Mouse (Mus musculus) spleen, adult 2 months (tissue): ENCODE data around the gene Cd276. TPM values are rescaled to one million over a fixed set of nuclear protein-coding genes. Genes with fewer than 3 reads are reported as not detected.

Source experiments
- DNase-seq, 2 experiments: peaks; one replicate each; pipeline versions ENCODE4 v3.0.0 to v3.0.0-alpha.2; 2012 to 2021; ENCODE audit warnings: low spot score in 2 of 2, low read depth in 1 of 2
- H3K27ac ChIP-seq: fragments of 200-500 bp; 2 replicates; pipeline ENCODE4 v1.5.1; 2012; ENCODE audit warnings: low read length, inconsistent platforms; ENCODE audit not compliant: insufficient read depth
- H3K27me3 ChIP-seq: fragments of 200-500 bp; 2 replicates; pipeline ENCODE4 v1.6.1; 2012; ENCODE audit warnings: mild to moderate bottlenecking, moderate library complexity, low read length, inconsistent platforms; ENCODE audit not compliant: control insufficient read depth, insufficient read depth
- H3K36me3 ChIP-seq: fragments of 200-500 bp; 2 replicates; pipeline ENCODE4 v1.6.1; 2012; ENCODE audit warnings: mild to moderate bottlenecking, low read length, inconsistent platforms; ENCODE audit not compliant: control insufficient read depth, insufficient read depth
- H3K4me1 ChIP-seq: fragments of 200-500 bp; 2 replicates; pipeline ENCODE4 v1.6.1; 2011; ENCODE audit warnings: inconsistent platforms; ENCODE audit not compliant: control insufficient read depth, insufficient read depth, insufficient read length
- H3K4me3 ChIP-seq: fragments of 200-500 bp; 2 replicates; pipeline ENCODE4 v1.5.1; 2011; ENCODE audit warnings: mild to moderate bottlenecking, inconsistent platforms; ENCODE audit not compliant: insufficient read depth, insufficient read length; ENCODE audit errors: extremely low read depth
- CTCF ChIP-seq: fragments of 200-500 bp; IDR thresholded peaks from 2 replicates; pipeline ENCODE4 v1.5.1; 2011; ENCODE audit warnings: mild to moderate bottlenecking, inconsistent platforms; ENCODE audit not compliant: insufficient read depth, insufficient read length, insufficient replicate concordance; ENCODE audit errors: extremely low read depth
- POLR2A ChIP-seq: fragments of 200-500 bp; IDR thresholded peaks from 2 replicates; pipeline ENCODE4 v1.6.1; 2011; ENCODE audit warnings: low read depth, low read length, inconsistent platforms
- WGBS: fragments of 180-500 bp; shearing (Covaris S2); methylation state at CpG from one replicate; pipeline ENCODE4 v1.1.7; 2018; 5-methylcytosine and 5-hydroxymethylcytosine counted together
- polyA plus RNA-seq: library from polyadenylated mRNA; depleted of rRNA; stranded (reverse); fragments of >200 nt; gene quantifications from 2 replicates; pipeline ENCODE4 v1.2.3, GENCODE M21; 2012

Cd276 gene
- polyA plus RNA-seq, 1 experiment = 2.4 TPM

DNA sequence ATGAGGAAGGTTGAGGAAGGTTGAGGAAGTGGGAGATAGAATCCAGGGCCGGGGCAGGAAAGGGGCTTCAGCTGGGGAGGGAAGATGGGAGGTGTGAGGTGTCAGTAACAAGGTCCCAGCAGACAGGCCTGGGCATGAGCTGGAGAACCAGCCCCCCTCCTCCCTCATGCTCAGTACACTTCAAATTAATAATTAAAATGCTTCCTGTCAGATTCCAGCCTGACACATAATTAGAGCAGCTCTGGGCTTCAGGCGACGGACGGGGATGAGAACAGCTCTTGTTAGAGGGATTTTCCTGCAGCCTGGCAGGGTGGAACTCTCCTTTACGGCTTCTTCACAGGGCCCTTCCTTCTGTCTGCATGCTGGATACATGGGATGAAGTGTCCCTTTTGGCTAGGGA is 41.5 kb downstream of the Cd276 start:
- Histone ChIP-seq H3K4me1 (peaks cover 28% of the 10 kb centered on the region), H3K27ac (no peak overlapping the region), H3K36me3 (no peaks in the 10 kb centered on the region), H3K27me3 (no peaks in the 10 kb centered on the region), H3K4me3 (no peak overlapping the region)
- 75% methylated on average over 5 of the region's 5 CpGs for WGBS
- no peak for DNase-seq
- TF ChIP-seq CTCF (no peak), POLR2A (no peak)

DNA sequence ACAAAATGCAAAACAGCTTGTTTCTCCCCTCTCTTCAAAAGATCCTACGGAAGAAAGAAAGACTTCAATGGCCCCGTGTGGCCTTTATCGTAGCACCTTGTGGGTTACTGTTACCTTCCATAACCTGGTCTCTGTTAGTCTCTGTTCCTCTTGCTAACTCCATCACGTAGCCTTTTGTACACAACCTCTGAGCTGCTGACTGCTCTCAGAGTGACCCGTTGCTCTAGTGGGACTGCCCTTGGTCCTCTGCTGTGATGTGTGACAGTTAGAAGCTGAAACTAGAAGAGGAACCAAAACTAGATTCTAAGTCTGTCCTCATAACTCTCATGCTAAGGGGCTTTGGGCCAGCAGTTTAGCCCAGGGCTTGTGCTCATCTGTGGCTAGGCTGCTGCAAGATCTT is 44.8 kb downstream of the Cd276 start:
- Histone ChIP-seq H3K27me3 (no peaks in the 10 kb centered on the region), H3K27ac (peak overlapping the region; percentile 90), H3K4me1 (peaks cover 35% of the 10 kb centered on the region), H3K36me3 (no peaks in the 10 kb centered on the region), H3K4me3 (no peak overlapping the region)
- 48% methylated on average over 5 of the region's 5 CpGs for WGBS
- no peak for TF ChIP-seq CTCF
- peak; percentile 39 to 56 for DNase-seq

- TF ChIP-seq POLR2A (no peak), CTCF (no peak)
- H3K27me3 ChIP-seq = no peaks in the 10 kb centered on the region
- peak; percentile 16 to 17 for DNase-seq
- H3K27ac ChIP-seq = peak overlapping the region; percentile 78
- H3K4me3 ChIP-seq = no peak overlapping the region
- H3K4me1 ChIP-seq = peaks cover 35% of the 10 kb centered on the region
- no peaks in the 10 kb centered on the region for H3K36me3 ChIP-seq
- 43% methylated on average over 8 of the region's 8 CpGs for WGBS
Measured at GRCm38 (mm10) chr9:58507216-58508005, 47.8 kb downstream of the Cd276 start.

GRCm38 (mm10) chr9:58500946-58501345 is 54.3 kb downstream of the Cd276 start:
- no peak for DNase-seq
- no peaks in the 10 kb centered on the region for H3K27me3 ChIP-seq
- H3K4me1 ChIP-seq = no peaks in the 10 kb centered on the region
- H3K36me3 ChIP-seq = no peaks in the 10 kb centered on the region
- no peak for TF ChIP-seq CTCF
- no peak for TF ChIP-seq POLR2A
- H3K4me3 ChIP-seq = no peak overlapping the region
- no peak overlapping the region for H3K27ac ChIP-seq
- WGBS = 88% methylated on average over 5 of the region's 5 CpGs

GRCm38 (mm10) chr9:58497942-58498341 is 57.3 kb downstream of the Cd276 start:
- Histone ChIP-seq H3K4me3 (no peak overlapping the region), H3K4me1 (no peaks in the 10 kb centered on the region), H3K27ac (no peak overlapping the region), H3K36me3 (no peaks in the 10 kb centered on the region), H3K27me3 (no peaks in the 10 kb centered on the region)
- WGBS = 87% methylated on average over 4 of the region's 4 CpGs
- TF ChIP-seq CTCF (no peak), POLR2A (no peak)
- DNase-seq = no peak

GRCm38 (mm10) chr9:58496470-58497182 is 58.6 kb downstream of the Cd276 start:
- WGBS = 26% methylated on average over 4 of the region's 4 CpGs
- peak; percentile 18; the same call in 1 of the 2 replicates for TF ChIP-seq CTCF
- no peak for TF ChIP-seq POLR2A
- Histone ChIP-seq H3K27ac (no peak overlapping the region), H3K27me3 (no peaks in the 10 kb centered on the region), H3K4me3 (no peak overlapping the region), H3K4me1 (no peaks in the 10 kb centered on the region), H3K36me3 (no peaks in the 10 kb centered on the region)
- DNase-seq = no peak

DNA sequence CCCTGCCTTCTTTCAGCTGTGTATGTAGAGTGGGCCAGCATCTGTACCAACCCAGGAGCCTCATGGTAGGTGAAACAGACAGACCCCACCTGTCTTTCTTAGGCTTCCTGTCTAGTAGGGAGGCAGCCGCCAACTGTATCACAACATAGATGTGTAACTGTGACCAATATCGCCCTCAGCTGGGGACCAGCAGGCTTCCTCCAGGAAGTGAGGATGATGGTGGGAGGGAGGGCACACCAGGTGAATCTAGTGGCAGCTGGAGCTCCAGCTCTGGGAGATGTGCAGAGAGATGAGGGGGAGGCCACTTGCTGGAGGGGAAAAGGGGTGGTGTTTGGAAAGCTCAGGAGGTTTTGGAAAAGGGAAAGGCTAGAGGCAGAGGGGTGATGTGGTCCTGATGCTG is 60.2 kb downstream of the Cd276 start:
- H3K27ac ChIP-seq = no peak overlapping the region
- TF ChIP-seq CTCF (no peak), POLR2A (no peak)
- no peaks in the 10 kb centered on the region for H3K27me3 ChIP-seq
- H3K4me3 ChIP-seq = no peak overlapping the region
- DNase-seq = no peak
- 52% methylated on average over 2 of the region's 2 CpGs for WGBS
- H3K36me3 ChIP-seq = no peaks in the 10 kb centered on the region
- no peaks in the 10 kb centered on the region for H3K4me1 ChIP-seq
